Mouse (Mus musculus) cerebellum, postnatal 14 days (tissue): ENCODE measurements around the gene Olfr16.

Experiments
- DNase-seq, 2 experiments: peaks; one replicate each; pipeline ENCODE4 v3.0.0; 2021; ENCODE audit warnings: mixed read lengths in 2 of 2

Olfr16 gene

DNA sequence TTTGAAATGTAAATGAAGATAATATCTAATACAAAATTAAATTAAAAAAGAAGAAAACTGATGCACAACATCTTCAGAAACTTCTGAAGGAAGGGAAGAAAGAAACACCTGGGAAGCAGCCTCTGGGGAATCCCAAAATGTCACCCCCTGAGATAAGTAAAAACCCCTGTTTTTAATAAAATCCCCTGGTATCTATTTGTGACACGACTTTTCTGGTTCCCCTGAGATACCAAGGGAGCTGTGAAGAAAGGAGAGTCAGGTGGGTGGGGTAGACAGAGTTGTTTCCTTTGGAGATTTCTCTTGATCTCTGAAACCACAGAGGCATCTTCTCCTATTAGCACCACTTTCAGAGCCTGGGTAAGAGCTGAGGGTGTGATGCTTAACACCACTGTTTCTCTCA is at the start of gene Olfr16:
Gene Olfr16 (plus strand): TSS at position 250 of the 400 bp plus-strand sequence.
- no peak for DNase-seq

- no peak for DNase-seq
Observed at GRCm38 (mm10) chr1:172903313-172903712, 46.9 kb upstream of the Olfr16 start.

- no peak for DNase-seq
Observed at GRCm38 (mm10) chr1:172917115-172917514, 33.1 kb upstream of the Olfr16 start.

DNA sequence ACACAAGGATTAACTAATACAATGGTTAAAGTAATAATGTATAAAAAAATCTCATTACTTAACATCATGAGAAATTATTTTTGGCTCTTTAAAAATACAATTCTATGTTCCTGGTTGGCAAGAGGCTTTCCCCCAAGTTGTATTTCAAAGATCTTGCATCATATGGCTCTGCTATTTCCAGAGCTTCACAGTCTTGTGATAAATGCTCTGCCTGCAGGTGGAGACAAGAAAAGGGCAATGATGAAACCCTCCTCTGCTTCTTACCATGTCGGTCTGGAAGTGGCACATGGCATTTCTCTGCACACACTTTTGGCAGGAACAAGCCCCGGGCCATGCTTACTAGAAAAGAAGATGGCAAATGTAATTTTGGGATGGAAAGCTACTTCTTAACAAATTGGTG is 31.8 kb upstream of the Olfr16 start:
- DNase-seq, result no peak

- no peak for DNase-seq
Observed at GRCm38 (mm10) chr1:172932197-172932596, 18.0 kb upstream of the Olfr16 start.

DNA sequence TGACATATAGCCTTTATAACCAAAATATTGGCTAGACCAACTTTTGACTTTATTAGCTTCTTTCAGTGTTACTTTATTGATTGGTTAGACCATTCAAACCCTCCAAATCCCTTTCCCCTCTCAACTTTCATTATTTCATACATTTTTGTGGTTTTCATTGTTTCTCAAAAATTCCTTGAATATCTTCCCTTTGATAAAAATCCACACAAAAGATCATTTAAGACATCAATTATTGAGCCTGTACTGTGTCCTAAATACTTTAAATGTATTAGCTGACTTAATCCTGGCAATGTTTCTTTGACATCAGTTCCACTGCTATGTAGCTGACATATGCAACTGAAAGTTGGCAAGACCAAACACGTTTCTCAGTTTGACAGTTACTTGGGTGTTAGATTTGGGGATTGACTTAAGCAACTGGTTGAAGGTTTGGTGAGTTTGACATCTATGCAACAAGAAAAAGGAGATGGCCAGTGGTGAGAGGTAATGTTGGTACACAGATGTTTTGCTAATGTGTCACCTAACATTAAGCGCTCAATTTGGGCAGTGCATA is 1.0 kb downstream of the Olfr16 start:
- DNase-seq, result no peak

GRCm38 (mm10) chr1:172955376-172955775 is 5.2 kb downstream of the Olfr16 start:
- DNase-seq, result no peak

DNA sequence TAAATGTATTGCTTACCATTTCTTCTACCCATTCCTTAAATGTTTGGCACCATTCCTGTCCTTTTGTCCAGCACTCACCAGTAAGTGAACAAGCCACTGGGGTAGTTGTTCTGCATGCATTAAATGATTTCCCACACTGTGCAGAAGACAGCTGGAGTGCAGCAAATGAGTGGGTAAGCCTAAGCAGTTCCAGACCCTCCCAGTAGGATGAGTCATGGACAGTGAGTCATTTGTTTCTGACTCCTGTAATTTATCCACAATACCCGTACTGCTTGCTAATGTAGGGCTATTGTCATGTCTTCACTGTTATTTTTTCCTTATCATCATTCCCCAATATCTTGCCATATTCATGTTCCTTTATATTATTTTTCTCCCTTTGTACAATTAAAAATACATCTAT is 10.2 kb downstream of the Olfr16 start:
- no peak for DNase-seq

DNA sequence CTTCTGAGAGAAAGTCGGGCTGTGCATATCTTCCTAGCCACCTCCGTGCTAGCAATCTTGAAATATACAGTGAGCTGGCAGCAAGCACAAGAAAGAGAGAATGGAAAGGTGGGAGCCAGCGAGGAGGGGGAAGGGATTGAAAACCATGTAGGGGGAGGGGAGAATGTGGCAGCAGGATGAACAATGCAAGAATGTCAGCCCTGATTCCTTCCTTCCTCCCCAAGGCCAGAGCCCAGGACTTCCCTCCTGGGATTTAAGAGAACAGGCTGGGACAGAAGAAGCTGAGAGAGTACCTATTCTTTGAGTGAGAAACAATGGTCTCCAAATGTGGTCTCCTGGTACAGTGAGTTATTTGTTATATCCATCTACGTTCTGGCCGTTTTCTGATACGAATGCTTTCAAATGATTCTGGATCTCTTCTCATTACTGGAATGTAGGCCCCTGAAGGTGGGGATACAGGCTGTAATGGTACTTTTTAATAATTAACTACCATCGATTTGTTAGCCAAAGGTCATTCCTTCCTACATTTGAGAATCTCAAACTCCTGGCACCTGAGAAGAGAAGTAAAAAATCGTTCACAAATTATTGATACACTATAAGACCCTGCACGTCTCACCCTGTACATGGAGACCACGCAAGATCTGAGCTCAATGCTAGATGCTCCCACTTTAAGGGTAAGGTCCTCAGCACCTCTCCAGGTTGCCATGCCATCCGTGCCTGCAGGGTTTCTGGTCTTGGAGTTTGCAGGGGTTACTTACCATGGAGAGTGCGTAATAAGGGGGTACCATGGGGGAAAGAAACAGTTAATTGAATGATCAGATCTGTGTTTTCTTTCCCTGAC is 39.8 kb downstream of the Olfr16 start:
- no peak for DNase-seq

DNA sequence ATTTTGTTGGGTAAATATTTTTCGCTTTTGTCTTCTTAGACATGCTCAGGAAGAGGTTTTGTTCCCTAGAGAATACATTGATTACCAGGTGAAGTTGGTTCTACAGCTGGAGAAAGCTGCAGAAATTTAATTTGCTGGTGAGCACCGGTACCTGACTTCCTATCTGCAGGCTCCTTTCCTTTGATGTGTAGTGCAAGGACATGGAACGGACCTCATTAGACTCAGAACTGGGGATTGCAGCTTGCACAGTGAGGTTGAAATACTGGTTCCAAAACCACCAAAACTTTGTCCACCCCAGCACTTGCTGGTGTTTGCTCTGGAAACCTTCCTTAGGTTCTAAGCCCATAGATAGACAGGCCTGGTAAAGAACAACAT is 40.4 kb downstream of the Olfr16 start:
- DNase-seq, result no peak
